Mouse (Mus musculus): ENCODE measurements at regions not wholly inside any gene's neighbourhood (a gene's known extent, or its start where the extent isn't known, plus 50 kb on each side); places are given as distances from the start of the nearest gene placed in this dataset.

- WGBS: 25% methylated on average over 11 of the region's 11 CpGs
- ATAC-seq (ENCODE audit: low FRiP score, low read depth): peak; percentile 75
- H3K4me2 ChIP-seq (replicated peaks): no peak overlapping the region
These were observed 141.3 kb downstream of the Rnd3 start for GRCm38 (mm10) chr2:51007409-51008250.

DNA sequence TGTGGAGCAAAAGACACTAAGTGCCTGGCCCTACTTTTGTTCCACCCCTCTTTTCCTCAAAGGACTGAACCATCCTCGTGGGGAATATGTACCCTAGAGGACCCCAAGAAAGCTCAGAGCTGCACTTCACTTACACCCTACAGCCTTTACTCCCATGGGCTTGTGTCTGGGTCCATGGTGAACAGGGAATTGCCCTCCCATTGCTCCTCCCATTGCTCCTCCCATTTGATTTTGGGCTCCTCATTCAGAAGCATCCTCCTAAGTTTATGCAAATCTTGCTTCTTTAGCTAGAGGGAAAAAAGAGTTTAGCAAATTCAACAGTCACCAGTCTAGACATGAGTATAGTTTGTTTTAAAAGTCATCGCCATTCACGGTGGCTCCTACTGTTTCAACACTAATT lies 142.1 kb downstream of the Rnd3 start:
- no peaks in the 10 kb centered on the region for H3K36me3 ChIP-seq
- no peaks in the 10 kb centered on the region for H3K27me3 ChIP-seq
- 71% methylated on average over 3 of the region's 3 CpGs for WGBS
- H3K4me3 ChIP-seq: no peak overlapping the region
- H3K27ac ChIP-seq (replicated peaks): no peak overlapping the region
- peaks cover 17% of the 10 kb centered on the region for H3K4me1 ChIP-seq
- ATAC-seq (ENCODE audit: low FRiP score, low read depth): no peak
- H3K4me2 ChIP-seq (replicated peaks): no peak overlapping the region
- H3K9ac ChIP-seq (replicated peaks): no peak overlapping the region
- no peaks in the 10 kb centered on the region for H3K9me3 ChIP-seq

More at GRCm38 (mm10) chr2:51007409-51008250, 141.3 kb downstream of the Rnd3 start:
- Histone ChIP-seq H3K4me3 (no peak overlapping the region), H3K4me1 (peaks cover 17% of the 10 kb centered on the region), H3K9me3 (no peaks in the 10 kb centered on the region), H3K27me3 (no peaks in the 10 kb centered on the region), H3K9ac (replicated peaks) (no peak overlapping the region), H3K27ac (replicated peaks) (peak overlapping the region; percentile 60), H3K36me3 (no peaks in the 10 kb centered on the region)

DNA sequence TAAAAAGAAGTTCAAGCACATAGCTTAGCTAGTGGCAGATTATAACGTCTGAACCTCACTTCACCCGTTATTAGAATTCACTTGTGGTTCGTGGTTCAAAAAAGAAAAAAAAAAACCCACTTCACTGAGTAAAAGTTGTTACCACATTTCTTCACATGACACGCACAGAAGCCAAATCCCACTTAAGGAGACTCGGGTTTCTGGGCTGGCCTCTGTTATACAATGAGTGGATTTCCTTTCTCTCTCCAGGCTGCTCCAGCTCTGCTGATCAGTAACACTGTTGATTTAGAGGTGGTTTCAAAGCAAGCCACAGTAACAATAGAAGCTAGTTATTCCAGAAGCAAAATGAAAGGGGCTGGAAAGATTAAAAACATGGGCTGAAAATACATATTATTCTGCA lies 147.4 kb downstream of the Rnd3 start:
- Histone ChIP-seq H3K9me3 (no peaks in the 10 kb centered on the region), H3K36me3 (no peaks in the 10 kb centered on the region), H3K9ac (replicated peaks) (no peak overlapping the region), H3K4me3 (no peak overlapping the region), H3K27ac (replicated peaks) (no peak overlapping the region), H3K4me2 (replicated peaks) (no peak overlapping the region), H3K27me3 (no peaks in the 10 kb centered on the region), H3K4me1 (0 out of 2 replicates have a peak, but pooled peaks cover 3% of the 10 kb centered on the region)
- no peak for ATAC-seq (ENCODE audit: low FRiP score, low read depth)
- WGBS: 31% methylated on average over 5 of the region's 5 CpGs

- Histone ChIP-seq H3K4me1 (peaks cover 5% of the 10 kb centered on the region), H3K27me3 (no peaks in the 10 kb centered on the region), H3K9ac (replicated peaks) (no peak overlapping the region), H3K4me2 (replicated peaks) (no peak overlapping the region), H3K9me3 (no peaks in the 10 kb centered on the region), H3K27ac (replicated peaks) (no peak overlapping the region), H3K36me3 (no peaks in the 10 kb centered on the region), H3K4me3 (no peak overlapping the region)
- no peak for ATAC-seq (ENCODE audit: low FRiP score, low read depth)
- 86% methylated on average over 2 of the region's 2 CpGs for WGBS
These were observed 165.0 kb downstream of the Rnd3 start for GRCm38 (mm10) chr2:50983883-50984410.

DNA sequence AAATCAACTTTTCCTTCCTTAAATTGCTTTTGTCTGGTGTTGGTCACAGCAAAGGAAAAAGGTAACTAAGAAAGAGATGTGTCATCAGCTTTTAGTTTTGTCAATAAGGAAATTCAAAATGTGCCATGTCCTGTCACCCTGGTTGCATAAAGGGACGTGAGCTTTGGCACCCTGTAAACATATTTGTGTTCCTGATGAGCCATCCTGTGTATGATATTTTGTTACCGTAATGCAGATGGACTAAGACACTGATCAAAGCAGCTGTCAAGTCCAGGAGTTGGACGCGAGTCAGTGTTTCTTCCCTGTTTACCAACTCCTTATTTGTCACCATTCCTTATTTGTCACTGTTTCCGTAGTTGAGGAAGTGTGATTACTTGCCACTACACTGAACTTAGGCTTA lies 166.3 kb downstream of the Rnd3 start:
- no peaks in the 10 kb centered on the region for H3K36me3 ChIP-seq
- no peak overlapping the region for H3K4me3 ChIP-seq
- H3K9ac ChIP-seq (replicated peaks): no peak overlapping the region
- H3K9me3 ChIP-seq: no peaks in the 10 kb centered on the region
- ATAC-seq (ENCODE audit: low FRiP score, low read depth): no peak
- H3K4me1 ChIP-seq: peaks cover 2% of the 10 kb centered on the region; the same call in 1 of the 2 replicates
- no peak overlapping the region for H3K27ac ChIP-seq (replicated peaks)
- WGBS: 87% methylated on average over 5 of the region's 5 CpGs
- H3K4me2 ChIP-seq (replicated peaks): no peak overlapping the region
- no peaks in the 10 kb centered on the region for H3K27me3 ChIP-seq

DNA sequence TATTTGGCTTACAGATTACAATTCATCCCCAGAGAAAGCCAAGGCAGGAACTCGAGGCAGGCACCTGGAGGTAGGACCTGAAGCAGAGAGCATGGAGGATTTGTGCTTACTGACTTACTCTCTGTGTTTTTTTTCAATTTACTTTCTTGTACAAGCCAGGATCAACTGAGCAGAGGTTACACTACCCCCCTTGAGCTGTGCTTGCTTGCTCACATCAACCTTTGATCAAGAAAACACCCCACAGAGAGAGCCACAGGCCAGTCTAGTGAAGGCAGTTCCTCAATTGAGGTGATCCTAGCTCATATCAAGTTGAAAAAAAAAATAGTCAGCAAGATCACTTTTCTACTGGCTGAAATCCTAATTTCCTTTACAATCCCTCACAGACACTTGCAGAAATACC lies 170.6 kb downstream of the Rnd3 start:
- Histone ChIP-seq H3K9me3 (no peaks in the 10 kb centered on the region), H3K4me1 (no peaks in the 10 kb centered on the region), H3K27ac (replicated peaks) (no peak overlapping the region), H3K27me3 (no peaks in the 10 kb centered on the region), H3K9ac (replicated peaks) (no peak overlapping the region), H3K36me3 (no peaks in the 10 kb centered on the region), H3K4me3 (no peak overlapping the region), H3K4me2 (replicated peaks) (no peak overlapping the region)
- WGBS: 68% methylated on average over 1 of the region's 1 CpGs
- ATAC-seq (ENCODE audit: low FRiP score, low read depth): no peak

DNA sequence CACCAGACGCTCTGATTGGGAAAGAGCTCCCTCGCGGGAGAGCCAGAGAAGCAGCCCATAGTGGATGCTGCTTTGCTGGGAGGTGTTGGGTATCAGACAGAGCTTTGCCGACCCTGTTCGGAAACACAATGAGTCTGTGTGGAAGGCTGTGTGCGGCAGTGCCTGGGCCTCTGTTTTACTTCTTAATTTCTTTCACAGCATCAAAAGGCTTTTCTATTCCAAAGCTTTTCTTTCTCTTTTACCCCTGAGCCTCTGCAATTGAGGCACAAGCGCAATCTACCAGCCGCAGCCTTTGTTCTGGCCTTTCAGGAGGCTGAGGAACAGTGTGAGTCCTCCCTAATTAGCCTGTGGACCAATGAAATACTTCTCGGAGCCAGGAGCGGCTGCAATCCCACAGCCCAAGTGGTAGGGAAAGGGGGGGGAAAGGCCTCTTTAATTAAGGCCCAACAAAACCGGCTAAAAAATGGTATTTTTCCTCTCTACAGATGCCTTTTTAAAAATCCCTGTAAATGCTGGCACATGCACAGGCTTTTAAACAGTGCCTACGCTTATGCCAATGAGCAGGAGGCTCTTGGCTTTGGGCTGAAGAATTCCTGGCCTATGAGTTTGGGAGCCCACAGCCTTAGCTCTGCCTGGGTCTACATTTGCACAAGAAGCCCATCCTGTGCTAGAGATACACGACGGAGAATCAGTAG lies 177.6 kb downstream of the Rnd3 start:
- Histone ChIP-seq H3K4me3 (no peak overlapping the region), H3K9ac (replicated peaks) (no peak overlapping the region), H3K36me3 (no peaks in the 10 kb centered on the region), H3K4me2 (replicated peaks) (peak overlapping the region; percentile 34), H3K9me3 (no peaks in the 10 kb centered on the region), H3K4me1 (peaks cover 35% of the 10 kb centered on the region), H3K27me3 (no peaks in the 10 kb centered on the region), H3K27ac (replicated peaks) (peak overlapping the region; percentile 86)
- 3% methylated on average over 14 of the region's 14 CpGs for WGBS
- ATAC-seq (ENCODE audit: low FRiP score, low read depth): peak; percentile 95

DNA sequence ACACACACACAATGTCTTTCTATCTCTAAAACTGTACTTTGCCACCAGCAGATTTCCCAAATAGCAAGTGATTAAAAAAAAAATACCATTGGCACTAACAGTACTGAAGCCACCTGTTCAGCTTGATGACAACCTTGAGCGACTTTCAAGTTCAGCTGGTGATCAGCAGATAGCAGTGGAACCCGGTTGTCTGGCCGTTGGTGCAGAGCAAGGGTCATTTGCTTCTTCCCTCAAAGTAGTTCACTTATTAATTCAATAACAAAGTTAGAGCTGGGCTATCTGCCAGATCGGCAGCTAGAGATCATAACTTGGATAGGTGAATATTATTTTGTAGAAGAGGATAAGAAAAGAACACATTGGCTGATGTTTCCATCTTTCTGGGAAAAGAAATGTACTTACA lies 180.5 kb downstream of the Rnd3 start:
- 87% methylated on average over 4 of the region's 4 CpGs for WGBS
- no peak overlapping the region for H3K4me3 ChIP-seq
- no peaks in the 10 kb centered on the region for H3K36me3 ChIP-seq
- H3K9ac ChIP-seq (replicated peaks): no peak overlapping the region
- ATAC-seq (ENCODE audit: low FRiP score, low read depth): no peak
- peaks cover 46% of the 10 kb centered on the region for H3K4me1 ChIP-seq
- H3K27me3 ChIP-seq: no peaks in the 10 kb centered on the region
- no peak overlapping the region for H3K27ac ChIP-seq (replicated peaks)
- no peak overlapping the region for H3K4me2 ChIP-seq (replicated peaks)
- H3K9me3 ChIP-seq: no peaks in the 10 kb centered on the region

DNA sequence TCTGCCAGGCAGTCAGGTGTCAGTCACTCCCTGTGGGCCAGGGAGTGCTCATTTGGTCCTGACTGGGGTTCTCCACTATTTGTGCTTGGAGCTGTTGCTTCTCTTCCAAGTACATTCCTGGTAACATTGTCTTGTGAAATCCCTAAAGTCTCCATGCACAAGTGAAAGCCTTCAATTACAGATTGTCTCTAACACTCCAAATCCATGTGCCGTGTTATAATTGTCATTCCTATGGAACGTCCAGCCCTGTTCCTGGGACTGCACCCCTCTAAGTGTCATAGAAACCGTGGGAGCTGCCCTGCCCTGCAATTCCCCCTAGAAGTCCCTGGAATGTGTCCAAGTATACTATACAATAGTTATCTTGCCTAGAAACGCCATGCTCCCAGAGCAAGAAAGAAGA lies 181.1 kb downstream of the Rnd3 start:
- Histone ChIP-seq H3K4me3 (no peak overlapping the region), H3K4me1 (peaks cover 45% of the 10 kb centered on the region), H3K27me3 (no peaks in the 10 kb centered on the region), H3K9ac (replicated peaks) (no peak overlapping the region), H3K27ac (replicated peaks) (no peak overlapping the region), H3K36me3 (no peaks in the 10 kb centered on the region), H3K4me2 (replicated peaks) (no peak overlapping the region), H3K9me3 (no peaks in the 10 kb centered on the region)
- no peak for ATAC-seq (ENCODE audit: low FRiP score, low read depth)
- 56% methylated on average over 4 of the region's 4 CpGs for WGBS

- H3K4me1 ChIP-seq: peaks cover 41% of the 10 kb centered on the region
- ATAC-seq (ENCODE audit: low FRiP score, low read depth): no peak
- no peak overlapping the region for H3K4me2 ChIP-seq (replicated peaks)
- H3K27ac ChIP-seq (replicated peaks): peak overlapping the region; percentile 20; the same call in 1 of the 2 replicates
- WGBS: 64% methylated on average over 4 of the region's 4 CpGs
- H3K9ac ChIP-seq (replicated peaks): no peak overlapping the region
- H3K27me3 ChIP-seq: no peaks in the 10 kb centered on the region
- H3K36me3 ChIP-seq: no peaks in the 10 kb centered on the region
- no peaks in the 10 kb centered on the region for H3K9me3 ChIP-seq
- no peak overlapping the region for H3K4me3 ChIP-seq
These were observed 181.8 kb downstream of the Rnd3 start for GRCm38 (mm10) chr2:50967133-50967532.

DNA sequence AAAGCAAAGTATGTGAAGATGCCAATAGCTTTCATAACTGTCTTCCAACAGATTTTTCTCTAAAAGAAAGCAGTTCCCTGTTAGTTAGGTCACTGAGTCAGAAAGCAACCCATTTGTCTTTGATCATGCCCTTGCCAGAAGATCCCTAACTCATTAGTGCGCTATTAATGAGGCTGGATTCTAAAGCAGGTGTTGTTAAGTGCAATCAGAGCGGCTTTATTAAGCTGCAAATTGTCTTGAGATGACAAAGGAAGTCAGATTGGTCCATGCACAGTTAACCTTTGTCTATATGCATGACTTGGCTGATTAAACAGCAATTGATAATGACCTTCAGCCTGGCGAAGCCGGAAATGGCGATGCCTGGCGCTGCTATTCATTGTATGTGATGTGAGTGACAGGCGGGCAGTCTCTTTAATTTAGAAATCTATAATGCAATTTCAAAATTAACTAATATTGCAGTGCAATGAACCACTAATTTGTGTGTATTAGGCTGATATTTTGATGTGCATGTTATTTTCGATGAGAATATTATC lies 183.4 kb downstream of the Rnd3 start:
- no peak overlapping the region for H3K4me3 ChIP-seq
- no peaks in the 10 kb centered on the region for H3K9me3 ChIP-seq
- H3K36me3 ChIP-seq: no peaks in the 10 kb centered on the region
- H3K9ac ChIP-seq (replicated peaks): no peak overlapping the region
- no peak for ATAC-seq (ENCODE audit: low FRiP score, low read depth)
- WGBS: 68% methylated on average over 8 of the region's 8 CpGs
- 0 out of 2 replicates have a peak overlapping the region, but pooled peaks have one; percentile 17 for H3K27ac ChIP-seq (replicated peaks)
- no peak overlapping the region for H3K4me2 ChIP-seq (replicated peaks)
- no peaks in the 10 kb centered on the region for H3K27me3 ChIP-seq
- peaks cover 25% of the 10 kb centered on the region for H3K4me1 ChIP-seq

- no peaks in the 10 kb centered on the region for H3K9me3 ChIP-seq
- 89% methylated on average over 3 of the region's 3 CpGs for WGBS
- H3K4me1 ChIP-seq: peaks cover 18% of the 10 kb centered on the region; the same call in 1 of the 2 replicates
- no peaks in the 10 kb centered on the region for H3K27me3 ChIP-seq
- H3K4me3 ChIP-seq: no peak overlapping the region
- no peak overlapping the region for H3K9ac ChIP-seq (replicated peaks)
- no peak overlapping the region for H3K4me2 ChIP-seq (replicated peaks)
- ATAC-seq (ENCODE audit: low FRiP score, low read depth): no peak
- no peak overlapping the region for H3K27ac ChIP-seq (replicated peaks)
- H3K36me3 ChIP-seq: no peaks in the 10 kb centered on the region
These were observed 184.8 kb downstream of the Rnd3 start for GRCm38 (mm10) chr2:50964062-50964461.
